ENCODE assay signal across 13 mouse cellular contexts in the genomic region with DNA sequence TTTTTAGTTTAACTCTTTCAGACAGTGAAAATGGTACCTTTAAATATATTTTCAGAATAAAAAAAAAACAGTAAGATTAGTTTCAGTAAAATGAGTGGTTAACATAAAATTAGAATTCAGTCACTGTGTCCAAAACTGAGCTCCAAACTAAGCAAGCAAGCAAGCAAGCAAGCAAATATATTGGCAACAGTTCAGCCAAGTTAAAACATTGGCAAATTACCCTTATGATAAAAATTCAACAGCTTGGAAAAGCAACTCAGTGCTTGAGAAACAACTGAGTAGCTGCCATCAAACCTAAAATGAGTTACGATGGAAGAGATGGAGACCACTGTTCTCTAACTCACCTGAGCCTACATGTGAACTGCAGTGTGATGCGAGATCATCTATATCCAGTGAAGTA.
"Had no signal": no experiment of that assay in that cellular context is flagged by ENCODE, and none has a peak within 500 bp of the region (broad histone marks: within the 10 kb centered on the region; RNA-seq: fewer than 3 reads in every experiment).

No protein-coding gene starts in this region.

- H3K4me1 ChIP-seq: limb, embryonic 15.5 days; midbrain, embryonic 12.5 days; stomach, embryonic 15.5 days had no signal

- H3K9ac ChIP-seq: limb, embryonic 15.5 days; liver, embryonic 14.5 days; midbrain, embryonic 12.5 days; stomach, embryonic 15.5 days had no signal

- H3K4me3 ChIP-seq: limb, embryonic 15.5 days; midbrain, embryonic 12.5 days; stomach, embryonic 15.5 days had no signal

- ATAC-seq: midbrain, embryonic 16.5 days had no signal

- DNase-seq: kidney, postnatal 10 days; kidney, postnatal 4 days; layer of hippocampus, postnatal 36 days; lung, adult 18-20 months; lung, postnatal 10 days; right cerebral cortex, postnatal 14 days; thymus, adult 2 months; thymus, postnatal 25 days had no signal

- H3K27ac ChIP-seq: limb, embryonic 15.5 days; liver, embryonic 14.5 days; midbrain, embryonic 12.5 days; stomach, embryonic 15.5 days had no signal

- H3K27me3 ChIP-seq: limb, embryonic 15.5 days; midbrain, embryonic 12.5 days; stomach, embryonic 15.5 days had no signal

- H3K4me2 ChIP-seq: limb, embryonic 15.5 days; midbrain, embryonic 12.5 days; stomach, embryonic 15.5 days had no signal

- H3K9me3 ChIP-seq: limb, embryonic 15.5 days; midbrain, embryonic 12.5 days; stomach, embryonic 15.5 days had no signal

- H3K36me3 ChIP-seq: limb, embryonic 15.5 days; midbrain, embryonic 12.5 days; stomach, embryonic 15.5 days had no signal
